Mouse (Mus musculus): ENCODE results near the gene Wdr91. TPM values are rescaled to one million over a fixed set of nuclear protein-coding genes. Genes with fewer than 3 reads are reported as not detected.

The Wdr91 gene
- total RNA-seq, 2 experiments from 2014 or later, result 4.7 to 6.4 TPM

DNA sequence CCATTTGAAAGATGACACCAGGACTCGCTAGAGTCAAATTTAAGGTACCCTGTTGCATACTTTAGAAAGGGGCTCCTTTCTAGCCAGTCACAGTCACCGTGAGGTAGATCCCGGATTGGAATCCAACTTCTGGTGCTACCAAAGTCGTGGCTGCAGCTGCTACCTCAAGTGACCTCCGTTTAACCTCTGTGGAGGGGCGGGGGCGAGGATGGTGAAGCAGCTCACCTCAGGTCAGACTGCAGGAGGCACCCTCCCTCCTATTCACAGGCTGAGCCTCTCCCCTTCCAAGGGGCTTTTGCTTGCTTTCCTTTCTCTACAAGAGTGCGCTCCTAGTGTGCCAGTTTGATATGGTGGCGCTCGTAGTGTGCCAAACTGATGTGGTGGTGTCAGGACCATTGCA lies 9.3 kb upstream of the Wdr91 start, which contains the start of gene Stra8:
Stra8 (plus strand) TSS at position 208 of the 400 bp plus-strand sequence.
- DNase-seq (ENCODE audit: low spot score), result no peak

DNA sequence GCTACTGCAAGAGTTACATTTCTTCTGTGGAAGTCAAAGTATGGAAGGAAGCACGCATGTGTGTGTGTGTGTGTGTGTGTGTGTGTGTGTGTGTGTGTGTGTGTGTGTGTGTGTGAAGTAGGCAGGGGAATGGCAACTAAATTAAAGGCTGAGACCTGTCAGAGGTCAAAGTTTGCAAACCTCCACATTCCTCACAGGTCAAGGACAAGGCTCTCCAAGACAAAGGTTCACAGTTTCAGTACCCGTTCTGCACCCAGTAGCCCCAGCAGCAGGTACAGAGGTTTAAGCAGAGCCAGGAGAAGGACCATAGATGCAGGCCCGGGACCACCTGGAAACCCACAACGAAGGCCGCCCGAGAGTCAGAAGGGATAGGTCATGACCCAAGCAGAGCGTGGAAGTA lies 8.5 kb upstream of the Wdr91 start:
- DNase-seq (ENCODE audit: low spot score), result no peak

DNA sequence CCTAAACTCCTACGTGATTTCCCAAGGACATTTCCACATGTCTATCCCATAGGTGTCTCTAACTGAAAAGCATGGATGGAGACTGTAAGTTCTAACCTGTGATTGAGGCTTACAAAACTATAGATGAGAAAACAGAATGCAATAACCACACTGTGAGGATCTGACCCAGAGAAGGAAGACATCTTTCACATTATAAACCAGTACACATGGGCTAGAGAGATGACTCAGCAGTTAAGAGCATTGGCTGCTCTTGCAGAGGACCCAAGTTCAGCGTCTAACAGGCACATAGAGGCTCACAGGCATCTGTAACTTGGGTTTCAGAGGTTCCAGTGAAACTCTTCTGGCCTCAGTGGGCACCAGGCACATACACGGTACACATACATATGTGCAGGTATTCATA lies 3.8 kb upstream of the Wdr91 start:
- DNase-seq (ENCODE audit: low spot score), result no peak

DNA sequence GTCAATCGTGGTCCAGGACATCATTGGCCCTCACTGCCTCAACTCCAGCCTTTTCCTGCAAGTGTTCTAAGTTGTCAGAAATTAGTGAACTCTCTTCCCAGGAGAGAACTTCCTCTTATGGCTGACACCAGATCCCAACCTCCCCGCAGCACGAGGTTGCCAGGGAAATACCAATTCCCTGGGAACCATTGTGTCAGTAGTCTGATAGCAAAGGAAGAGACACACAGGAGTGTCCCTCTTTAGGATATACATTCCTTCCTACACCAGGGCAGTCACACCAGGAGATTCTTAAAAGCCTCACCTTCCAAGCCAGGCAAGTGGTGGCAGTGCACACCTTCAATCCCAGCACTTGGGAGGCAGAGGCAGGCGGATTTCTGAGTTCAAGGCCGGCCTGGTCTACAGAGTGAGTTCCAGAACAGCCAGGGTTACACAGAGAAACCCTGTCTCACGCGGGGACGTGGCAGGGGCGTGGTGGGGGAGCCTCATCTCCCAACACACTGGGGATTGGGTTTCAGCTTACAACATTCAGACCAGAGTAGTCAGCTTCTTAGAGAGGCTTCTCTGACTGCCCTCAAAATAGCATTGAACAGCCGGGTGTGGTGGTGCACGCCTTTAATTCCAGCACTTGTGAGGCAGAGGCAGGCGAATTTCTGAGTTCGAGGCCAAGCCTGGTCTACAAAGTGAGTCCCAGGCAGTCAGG lies 2.8 kb upstream of the Wdr91 start:
- DNase-seq (ENCODE audit: low spot score), result no peak

DNA sequence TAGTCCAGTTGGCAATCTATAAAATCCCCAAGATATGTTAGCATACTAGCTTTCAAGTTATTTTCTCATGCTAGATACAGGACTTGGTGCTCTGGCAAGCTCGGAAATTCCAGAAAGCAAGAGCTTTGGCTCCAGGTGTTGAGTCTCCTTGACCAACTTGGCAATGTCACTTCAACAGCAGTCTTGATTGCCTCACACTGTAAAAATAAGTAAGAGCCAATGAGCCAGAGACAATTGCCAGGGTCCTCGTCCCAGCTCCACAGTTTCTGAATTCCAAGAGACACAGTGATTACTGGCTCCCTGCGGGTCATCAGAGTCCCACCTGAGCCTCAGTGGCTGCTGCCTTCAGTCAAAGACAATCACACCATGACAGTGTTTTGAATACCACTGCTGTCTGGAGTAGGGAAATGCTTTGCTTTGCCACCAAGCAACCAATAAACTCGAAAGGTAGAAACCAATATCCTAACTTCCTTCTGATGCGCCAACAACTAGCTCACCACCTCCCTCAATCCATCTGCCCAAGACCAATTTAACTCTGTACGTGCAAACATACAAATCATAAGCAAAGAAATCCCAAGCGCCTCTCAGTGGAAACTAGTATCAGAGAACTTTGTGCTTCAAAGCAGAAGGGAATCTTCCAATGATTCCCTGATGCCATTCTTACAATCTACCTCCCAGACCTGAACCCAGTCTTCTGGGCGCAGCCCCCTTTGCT lies 888 bp downstream of the Wdr91 start:
- DNase-seq (ENCODE audit: low spot score), result no peak

DNA sequence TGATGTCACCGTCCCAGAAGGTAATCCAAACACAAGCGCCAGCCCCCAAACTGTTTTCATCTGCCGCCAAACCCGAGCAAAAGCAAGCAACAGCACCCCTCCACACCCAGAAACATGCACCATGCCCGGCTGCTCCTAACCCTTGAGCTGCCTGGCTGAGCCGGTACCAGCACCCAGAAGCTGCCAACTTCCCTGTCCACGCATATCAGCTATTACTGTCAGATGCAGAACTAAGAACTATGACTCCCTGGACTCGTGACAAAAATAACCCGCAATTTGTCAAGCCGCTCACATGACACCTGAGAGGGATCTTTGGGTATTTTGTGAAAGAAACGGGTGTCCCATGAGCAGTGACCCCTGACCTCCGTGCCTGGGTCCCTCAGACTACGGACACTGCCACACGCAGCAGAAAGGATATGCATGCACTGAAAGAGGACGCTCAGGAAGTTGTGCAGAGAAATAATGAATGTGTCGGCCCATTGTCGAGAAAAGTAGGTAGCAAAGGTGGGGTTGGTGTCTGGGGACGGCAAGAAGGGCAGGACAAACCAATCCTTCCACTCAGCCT lies 2.9 kb downstream of the Wdr91 start:
- DNase-seq (ENCODE audit: low spot score), result no peak

DNA sequence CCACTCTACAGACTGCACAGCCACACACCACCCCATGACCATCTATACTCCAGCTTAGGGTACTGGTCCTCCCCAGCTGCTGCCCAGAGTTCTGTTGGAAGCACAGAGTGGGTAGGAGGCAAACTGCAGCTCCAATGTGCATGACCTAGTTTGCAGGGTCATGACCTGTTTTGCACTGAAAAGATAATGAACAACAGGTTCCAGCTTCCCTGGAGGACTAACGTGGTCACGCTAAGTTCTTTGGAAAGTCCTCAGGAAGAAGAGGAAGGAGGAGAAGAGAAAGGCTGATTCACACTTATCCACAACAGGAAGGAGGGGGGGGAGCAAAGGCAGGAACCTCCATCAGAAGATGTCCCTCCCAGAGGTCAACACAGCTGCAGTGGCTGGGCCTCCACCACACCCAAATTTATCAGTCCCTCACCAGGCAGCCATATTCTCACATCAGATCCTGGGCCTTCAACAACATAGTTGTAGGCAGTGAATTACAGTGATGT lies 3.5 kb downstream of the Wdr91 start:
- peak; percentile 53 for DNase-seq (ENCODE audit: low spot score)

DNA sequence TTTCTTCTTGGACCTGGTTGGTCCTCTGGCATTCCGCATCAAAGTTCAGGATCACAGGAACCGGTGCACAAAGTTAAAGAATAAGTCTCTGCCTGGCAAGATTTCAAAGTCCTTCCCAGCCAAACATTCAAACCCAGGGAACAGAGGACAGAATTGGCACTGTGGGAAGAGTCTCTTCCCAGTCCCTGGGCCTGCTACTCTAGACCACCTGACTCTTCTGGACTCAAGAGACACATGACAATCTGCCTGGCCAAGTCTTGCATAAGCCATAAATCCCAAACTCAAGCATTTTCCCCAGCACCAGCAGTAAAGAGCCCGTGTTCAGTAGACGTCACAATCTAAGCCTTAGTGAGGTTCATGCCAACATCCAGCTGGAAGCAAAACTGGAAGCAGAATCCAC lies 4.0 kb downstream of the Wdr91 start:
- peak; percentile 39 for DNase-seq (ENCODE audit: low spot score)

DNA sequence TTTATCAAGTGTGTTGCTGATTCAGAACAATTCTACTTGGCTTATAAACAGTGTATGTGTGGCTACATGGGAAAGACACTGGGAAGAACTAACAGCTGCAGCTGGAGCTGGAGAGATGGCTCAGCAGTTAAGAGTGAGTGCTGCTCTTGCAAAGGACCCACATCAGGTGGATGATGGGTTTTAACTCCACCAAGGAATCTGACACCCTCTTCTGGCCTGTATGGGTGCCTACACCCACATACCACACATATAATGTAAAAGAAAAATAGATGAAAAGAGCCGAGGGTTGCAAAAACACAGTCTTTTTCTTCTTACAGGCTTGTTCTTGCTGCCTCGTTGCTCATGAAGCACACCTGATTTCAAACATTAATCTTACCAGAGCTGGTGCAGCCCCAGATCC lies 4.6 kb downstream of the Wdr91 start:
- DNase-seq (ENCODE audit: low spot score), result no peak

DNA sequence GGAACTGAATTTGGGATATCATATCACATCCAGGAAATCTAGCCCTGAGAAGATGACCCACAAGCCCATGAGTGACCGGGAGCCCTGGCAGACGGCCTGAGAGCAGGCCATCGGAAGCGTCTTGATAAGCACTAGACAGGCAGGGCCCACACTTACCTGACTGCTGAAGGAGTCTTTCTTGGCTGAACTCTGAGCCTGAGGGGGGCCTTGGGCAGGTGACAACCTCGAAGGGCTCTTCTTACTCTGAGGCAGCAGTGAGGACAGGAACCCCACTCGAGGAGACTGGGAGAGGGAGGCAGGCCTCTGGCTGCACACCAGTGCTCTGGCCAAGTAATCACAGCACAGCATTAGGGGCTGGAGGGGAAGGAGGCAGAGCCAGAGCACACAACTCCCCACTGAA lies 6.3 kb downstream of the Wdr91 start:
- no peak for DNase-seq (ENCODE audit: low spot score)

DNA sequence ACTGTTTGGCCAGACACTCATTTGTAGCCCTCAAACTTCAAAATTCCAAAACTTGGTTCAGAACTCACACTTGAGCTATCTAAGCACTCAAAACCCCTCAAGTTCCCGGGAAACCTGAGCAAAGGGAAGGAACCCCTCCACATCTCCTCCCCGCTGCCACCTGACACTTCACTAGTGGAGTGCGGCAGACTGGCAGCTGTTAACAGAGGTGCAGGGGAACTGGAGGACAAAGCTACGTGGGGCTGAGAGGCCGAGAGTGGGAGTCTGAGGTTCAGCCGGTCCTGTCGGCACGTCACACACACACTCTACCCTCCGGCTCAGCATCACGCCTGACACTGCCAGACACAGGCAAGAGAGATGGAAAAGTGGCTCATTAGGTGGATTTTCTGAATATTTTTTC lies 6.8 kb downstream of the Wdr91 start:
- DNase-seq (ENCODE audit: low spot score), result no peak

DNA sequence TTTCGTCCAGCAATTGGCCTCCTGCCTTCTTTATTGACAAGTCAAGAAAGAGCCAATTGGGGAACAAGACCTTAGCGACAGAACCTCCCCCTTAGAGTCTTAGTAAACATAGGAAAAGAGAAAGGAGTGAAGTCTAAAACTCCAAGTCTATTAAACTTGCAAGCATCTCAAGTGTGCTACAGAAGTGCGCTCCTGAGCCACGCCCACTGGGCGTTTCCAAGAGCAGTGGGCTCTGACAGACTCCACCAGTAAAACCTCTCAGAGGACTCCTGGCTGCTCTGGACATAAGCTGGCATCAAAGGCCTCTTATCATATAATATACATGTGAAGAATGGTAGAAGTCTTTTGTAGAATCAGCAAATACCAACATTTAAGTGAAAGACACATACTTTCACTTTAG lies 7.2 kb downstream of the Wdr91 start:
- no peak for DNase-seq (ENCODE audit: low spot score)

DNA sequence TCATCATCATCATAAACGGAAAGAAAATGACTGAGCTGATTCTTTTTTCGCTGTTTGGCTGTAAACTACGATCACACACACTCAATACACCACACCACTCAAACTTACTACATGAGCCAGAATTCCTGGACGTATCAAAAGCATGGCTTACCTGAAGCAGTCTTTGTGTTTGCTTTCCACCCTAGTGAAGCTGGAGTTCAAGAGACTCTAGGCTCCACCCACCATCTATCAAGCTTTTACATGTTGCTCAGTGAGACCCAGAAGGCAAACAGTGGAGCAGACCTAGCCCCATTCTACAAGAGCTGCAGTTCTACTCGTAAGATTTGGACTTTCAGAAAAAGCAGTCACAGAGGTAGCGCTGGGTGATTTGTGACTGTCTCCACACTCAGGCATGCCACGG lies 8.1 kb downstream of the Wdr91 start:
- no peak for DNase-seq (ENCODE audit: low spot score)

DNA sequence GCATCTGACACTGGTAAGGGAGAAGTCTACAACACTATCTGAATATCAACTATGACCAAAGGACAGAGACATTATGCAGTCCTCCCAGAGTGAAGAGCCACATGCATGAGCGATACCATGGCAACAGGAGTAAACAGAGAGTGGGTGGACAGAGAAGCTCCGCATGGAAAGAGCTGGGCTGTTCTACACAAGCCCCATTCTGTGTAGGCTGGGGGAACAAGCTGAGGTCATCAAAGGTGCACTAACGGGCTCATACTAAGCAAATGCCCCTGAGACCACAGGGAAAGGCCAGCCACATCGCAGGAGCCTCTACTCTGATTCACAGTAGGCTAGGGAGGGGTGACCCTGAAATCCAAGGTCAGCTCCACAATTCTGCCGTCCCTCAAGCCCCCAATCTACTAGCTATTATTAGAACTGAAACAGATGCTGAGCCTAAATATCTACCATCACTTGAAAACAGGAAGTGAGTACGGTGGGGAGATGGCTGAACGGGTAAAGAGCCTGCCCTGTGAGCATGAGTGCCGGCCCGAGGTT lies 8.7 kb downstream of the Wdr91 start:
- DNase-seq (ENCODE audit: low spot score), result no peak

DNA sequence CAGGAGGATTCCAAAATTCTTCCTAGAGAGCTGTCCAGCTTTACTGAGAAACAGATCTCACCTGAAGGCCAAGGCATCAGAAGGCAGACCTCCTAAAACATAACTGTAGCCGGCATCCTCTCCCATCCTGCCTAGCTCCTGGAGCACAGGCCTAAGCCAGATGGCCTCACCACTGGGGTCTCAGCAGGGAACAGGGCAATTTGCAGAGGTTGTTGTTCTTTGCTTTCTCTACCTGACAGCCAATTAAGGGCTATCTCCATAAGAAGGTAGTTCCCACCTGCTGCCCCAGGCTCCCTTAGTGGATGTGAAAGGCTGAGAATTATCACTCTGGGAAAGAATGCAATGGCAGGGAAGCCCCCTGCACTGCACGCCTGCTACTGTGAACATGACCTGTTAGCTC lies 9.7 kb downstream of the Wdr91 start:
- no peak for DNase-seq (ENCODE audit: low spot score)

DNA sequence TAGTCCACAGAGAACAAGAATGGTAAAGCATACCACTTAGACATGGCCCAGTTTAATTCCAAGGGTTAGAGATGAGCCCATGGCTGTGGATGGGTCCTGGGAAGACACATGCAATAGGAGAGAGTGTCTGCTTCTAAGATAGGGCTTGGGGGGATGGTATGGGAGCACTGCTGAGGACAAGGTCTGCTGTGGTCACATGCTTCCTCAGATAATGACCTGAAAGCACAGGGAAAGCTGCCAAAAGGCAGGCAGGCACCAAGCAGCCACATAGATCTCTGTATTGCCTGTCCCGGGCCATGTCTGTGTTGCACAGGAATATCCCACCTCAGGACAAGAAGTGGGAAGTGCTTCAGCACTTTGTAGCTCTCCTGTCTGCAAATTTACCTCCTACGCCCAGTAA lies 11.5 kb downstream of the Wdr91 start:
- no peak for DNase-seq (ENCODE audit: low spot score)

DNA sequence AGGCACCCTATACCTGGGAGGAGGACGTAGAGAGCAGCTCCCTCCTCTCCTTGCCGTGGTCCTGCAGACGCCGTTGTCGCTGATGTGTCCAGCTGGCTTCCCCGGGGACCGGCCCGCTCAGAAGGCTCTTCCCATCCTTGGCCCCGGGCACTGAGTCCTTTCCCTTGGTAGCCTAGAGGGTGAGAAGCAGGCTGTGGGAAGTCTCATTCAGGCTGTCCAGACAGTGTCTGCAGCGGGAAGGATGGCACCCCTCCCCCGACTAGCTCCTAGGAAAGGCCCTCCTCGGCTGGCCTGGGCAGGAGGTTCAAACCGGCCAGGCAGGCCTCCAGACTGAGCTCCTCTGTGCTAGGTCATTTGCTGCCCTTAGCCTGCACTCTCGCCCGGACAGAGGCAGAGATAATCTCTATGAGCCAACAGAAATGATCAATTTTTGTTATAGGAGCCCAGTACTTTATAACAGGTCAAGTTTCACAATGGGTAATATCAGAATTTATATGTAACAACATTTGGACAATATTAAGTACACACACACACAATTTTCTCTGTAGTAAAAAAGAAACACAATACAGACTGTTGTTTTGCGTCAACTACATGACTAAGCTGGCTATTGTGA lies 14.4 kb downstream of the Wdr91 start:
- no peak for DNase-seq (ENCODE audit: low spot score)

DNA sequence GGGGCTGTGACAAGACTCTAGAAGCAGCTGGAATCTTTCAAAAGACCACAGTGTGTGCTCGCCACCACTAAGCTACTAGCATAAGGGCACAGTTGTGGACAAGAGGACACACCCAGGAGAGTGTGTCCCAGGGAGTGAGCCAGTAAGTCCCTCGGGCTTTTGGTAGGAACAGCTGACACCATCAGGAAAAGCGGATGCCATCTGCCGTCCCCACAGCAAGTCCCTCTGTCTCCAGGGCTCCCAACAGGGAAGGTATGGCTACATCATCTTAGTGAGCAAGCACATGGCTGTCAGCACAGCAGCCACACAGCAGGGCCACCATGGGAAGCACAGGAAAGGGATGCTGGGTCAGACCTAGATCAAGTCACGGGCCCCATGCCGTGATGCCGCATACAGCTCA lies 15.1 kb downstream of the Wdr91 start:
- DNase-seq (ENCODE audit: low spot score), result no peak

DNA sequence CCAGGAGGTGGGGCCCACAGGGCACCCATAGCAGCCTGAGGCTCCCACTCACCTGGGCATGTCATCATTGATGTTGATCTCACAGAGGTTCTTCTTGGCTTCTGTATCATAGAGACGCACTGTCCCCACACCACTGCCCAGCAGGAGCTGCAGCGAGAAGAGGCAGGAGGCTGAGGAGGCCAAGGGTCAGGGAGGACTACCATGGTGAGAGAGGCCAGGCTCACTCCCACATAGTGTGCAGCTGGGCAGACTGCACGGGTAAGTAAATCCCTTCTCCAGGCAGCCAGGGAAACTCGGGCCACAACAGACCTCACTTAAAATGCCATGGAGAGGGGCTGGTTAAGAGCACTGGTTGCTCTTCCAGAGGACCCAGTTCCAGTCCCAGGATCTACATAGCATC lies 21.5 kb downstream of the Wdr91 start:
- no peak for DNase-seq (ENCODE audit: low spot score)

DNA sequence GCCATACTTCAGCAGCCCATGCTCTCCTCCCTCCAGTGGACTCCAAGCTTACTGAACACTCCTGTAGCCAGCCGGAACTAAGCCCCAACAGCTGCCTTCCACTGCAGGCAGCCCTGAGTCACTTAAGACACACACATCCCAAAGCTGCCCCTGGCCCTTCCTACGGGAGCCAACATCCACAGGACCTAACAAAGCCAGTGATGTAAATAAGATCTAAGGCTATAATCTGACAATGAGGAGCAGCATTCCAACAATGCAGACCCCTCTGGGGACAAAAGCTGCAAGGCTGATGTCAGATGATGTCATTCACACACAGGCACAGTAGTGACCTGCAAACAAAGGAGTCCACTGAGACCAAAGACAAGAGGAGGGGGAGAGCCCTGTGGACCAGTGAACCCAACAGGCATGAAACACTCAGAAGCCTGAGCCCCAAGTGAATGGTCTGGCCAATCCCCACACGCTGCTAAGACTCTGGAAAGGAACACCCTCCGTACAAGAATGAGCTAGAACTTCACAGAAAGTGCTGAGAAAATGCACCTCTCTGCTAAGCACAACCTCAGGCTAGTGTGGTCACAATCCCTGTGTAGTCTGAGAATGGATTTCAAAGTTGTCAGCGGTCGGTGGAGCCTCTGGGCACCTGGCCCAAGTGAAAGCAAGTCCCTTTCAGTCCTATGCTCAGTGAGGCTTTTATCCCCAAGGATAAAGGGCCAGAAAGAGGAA lies 23.4 kb downstream of the Wdr91 start:
- no peak for DNase-seq (ENCODE audit: low spot score)

DNA sequence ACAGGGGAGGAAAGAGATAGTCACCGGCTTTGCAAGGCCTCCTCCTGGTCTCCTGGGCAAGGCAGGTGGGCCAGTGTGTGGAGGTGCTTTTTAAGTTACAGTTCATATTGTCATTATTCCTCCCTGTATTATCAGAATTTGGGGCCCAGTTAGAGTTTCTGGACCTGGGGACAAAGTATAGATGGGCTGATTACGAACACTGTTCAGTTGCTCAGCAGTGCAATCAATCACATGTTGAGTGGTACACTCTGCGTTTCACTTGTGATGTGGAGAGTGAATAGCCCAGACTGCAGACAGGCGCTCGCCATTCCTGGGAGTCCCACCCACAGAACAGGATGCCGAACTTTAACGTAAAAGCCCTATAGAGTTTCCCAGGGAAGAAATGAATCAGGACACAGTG lies 26.0 kb downstream of the Wdr91 start:
- no peak for DNase-seq (ENCODE audit: low spot score)

All from gastrocnemius, adult 18-20 months (tissue).